Mouse (Mus musculus): Measurements from ENCODE around the gene Nav1.

Gene Nav1

DNA sequence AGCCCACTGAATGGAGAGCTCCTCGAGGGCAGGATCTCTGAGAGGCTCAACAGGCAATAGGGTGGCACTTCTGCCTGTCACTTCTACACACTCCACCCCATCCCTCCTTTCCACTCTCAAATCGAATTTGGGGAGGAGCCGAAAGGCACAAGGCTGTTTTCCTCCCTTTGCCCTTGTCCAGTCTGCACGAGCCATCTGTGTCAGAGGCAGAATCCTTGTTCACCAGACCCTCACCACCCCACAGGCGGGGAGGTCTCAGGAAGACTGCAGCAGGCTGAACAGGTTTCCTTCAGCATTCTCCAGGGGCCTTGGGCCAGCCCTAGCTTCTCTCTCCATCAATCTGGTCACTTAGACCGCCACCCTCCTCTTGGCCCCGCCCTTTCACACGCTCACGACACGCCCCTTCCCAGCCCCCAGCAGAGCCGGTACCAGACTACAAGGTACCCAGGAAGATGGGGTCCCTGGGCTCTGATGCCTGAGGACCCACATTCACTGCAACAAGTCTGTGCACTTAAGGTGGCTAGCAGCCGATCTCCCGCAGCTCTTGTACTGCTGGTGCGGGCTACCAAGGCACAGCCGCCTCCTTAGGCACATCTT lies 23.9 kb downstream of the Nav1 start:
- no peak for DNase-seq (ENCODE audit: low read depth)

DNA sequence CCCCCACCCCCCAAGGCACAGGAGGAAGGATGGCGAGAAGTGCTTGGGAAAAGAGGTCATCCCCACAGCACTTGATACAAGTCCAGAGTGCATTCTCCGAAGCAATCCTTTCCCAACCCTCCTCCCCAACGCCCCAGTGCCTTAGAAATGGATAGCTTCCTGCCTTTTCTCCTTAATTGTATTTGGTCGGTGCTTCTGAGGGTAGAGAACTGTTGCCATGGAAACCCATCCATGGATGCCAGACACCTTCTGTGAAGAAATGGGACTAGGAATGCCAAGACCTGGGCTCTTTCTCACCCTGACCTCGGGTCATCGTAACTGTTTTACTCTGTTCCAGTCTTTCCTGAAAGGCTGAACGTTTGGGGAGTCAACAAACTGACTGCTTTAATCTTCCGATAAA lies 26.1 kb downstream of the Nav1 start:
- DNase-seq (ENCODE audit: low read depth) = no peak

DNA sequence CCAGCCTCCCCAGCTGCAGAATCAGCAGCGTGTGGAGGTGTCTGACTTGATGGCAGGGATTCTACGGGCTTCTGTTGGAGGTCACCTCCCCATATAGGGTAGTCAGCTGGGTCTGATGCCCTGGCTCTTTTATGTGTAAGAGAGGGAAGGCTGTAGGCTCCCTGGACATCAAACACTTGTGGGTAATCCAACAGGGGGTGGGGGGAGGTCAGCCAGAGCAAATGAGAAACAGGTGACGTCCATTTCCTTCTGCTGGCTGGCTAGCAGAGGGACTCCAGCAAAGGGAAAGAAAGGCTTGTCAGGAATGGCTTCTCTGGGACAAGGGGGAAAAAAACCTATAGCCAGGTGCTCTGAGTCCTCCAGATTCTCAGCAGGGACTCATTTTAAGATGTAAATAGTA lies 28.0 kb downstream of the Nav1 start:
- DNase-seq (ENCODE audit: low read depth) = no peak

DNA sequence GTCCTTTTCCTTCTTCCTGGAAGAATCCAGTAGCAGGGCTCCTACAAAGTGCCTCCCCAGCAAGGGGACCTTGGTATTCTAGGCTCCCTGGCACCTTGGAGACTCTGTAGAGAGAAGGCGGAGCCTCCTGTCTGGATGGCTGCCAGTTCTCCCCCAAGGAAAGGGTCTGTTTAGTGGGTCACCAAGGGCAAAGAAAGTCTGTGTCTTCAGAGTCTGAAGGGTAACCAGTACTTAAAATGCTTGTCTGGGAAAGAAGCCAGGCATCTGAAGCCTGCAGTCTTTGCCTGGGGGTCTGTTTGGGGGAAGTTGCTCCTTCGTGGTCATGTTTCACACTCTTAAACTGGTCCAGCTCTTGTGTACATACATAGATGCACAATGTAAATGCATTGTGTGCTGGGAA lies 29.3 kb downstream of the Nav1 start:
- no peak for DNase-seq (ENCODE audit: low read depth)

DNA sequence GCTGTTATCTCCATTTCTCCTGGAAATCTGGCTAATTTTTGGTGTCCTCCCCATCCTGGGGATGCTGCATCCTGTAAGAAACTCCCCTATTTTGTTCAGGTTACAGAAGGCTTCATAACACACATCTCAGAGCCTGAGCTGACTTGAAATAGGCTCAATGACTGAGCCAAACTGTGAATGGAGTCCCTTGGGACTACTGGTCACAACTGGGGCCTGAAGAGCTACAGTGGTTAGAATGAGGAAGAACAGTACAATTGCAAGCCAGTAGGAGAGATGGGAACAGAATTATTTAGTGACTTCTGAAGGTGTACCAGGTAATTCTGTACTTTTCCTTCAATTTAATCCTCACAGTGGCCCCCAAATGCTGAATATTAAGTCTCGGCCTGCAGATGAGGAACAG lies 31.7 kb downstream of the Nav1 start:
- no peak for DNase-seq (ENCODE audit: low read depth)

DNA sequence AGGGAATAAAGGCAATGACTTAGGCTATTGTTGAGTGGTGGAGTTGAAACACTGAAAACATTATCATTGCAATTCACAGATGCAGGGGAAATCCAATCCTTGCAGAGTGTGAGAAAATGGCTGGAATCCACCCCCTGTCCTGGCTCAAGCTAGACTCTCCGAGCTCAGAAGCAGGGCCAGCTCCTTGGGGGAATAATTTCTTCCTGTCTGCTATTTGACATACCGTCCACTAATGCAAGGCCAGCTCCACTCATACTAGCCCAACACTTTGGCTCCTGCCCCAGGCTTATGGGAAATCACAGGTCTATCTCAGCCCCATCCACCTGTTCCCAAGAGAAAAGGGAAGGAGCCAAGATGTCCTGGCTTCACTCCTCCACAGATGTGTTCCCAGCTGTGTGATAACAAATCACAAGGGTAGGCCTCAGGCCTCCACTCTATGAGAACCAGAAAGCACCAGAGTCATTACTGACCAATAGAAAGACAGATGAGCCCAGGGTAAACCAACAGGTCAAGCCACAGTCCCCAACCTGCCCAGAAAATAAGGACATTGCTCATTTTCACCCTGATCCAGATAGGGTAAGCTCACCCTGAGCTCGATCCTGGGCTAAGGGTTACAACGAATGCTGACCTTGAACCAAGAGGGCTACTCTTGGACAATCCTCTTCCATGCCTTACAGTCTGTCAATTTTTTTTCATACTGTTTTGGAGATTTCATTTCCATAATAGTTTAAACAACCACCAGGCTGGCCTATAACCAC lies 32.5 kb downstream of the Nav1 start:
- DNase-seq (ENCODE audit: low read depth) = no peak

DNA sequence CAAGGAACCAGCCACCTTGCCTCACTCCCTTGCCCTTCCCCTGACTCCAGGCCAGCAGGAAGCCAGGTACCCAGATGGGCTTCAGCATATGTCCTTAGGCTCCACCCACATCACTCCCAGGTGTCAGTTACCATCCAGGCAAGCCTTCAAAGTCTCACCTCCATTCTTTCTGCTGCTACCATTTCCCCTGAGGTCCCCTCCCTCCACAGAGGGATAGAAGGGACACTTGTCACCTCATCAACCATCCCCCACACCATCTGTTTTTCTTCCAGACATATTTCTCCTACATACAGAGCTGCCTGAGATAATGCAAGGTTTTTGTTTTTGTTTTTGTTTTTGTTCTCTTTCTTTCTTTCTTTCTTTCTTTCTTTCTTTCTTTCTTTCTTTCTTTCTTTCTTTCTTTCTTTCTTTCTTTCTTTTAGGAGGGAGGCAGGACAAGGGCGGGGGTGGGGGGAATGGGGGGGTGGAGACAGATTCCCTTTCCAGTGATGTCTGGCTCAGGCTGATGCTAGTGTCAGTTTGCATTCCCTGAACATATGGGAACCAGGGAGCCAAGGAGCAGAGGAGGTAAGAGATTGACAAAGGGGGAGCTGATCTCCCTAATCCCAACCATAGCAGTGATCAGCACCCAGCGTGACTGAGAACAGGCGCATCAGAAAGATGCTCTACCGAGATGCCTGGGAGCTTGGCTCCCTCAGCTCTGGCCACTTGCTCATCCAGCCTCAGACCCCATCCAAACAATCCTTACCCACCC lies 34.8 kb downstream of the Nav1 start:
- DNase-seq (ENCODE audit: low read depth) = no peak

DNA sequence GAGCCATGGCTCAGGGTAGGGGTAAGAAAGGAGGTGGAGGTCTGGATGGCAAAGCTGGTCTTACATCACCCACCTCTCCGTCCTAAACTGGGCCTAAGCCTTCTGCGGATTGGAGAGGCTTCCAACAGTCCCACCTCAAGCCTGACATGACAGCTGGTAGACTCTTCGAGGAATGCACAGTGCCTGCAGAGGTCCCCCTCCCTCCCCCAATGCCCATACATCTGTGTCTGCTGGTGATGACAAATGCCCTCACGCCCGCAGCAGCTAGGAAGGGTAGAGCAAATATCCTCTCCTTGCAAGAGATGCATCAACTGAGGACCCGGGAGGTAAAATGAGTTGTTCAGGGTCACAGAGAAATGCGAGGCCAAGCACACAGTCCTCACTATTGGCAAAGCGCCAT lies 39.0 kb downstream of the Nav1 start:
- no peak for DNase-seq (ENCODE audit: low read depth)

DNA sequence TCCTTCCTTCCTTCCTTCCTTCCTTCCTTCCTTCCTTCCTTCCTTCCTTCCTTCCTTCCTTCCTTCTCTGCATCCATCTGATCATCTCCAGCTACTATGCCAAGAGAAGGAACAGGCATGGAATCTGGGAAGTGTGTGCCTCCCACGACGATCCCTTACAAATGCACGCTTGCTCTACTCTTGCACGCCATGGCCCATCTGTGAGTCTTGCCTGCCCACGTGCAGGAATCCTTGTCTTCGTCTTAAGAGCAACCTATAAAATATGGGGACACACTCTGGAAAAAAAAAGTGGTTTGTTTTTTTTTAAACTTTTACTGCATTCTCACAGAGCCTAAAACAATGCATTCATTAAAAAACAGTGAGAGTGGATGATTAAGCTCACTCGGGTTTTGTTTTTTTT lies 40.5 kb downstream of the Nav1 start:
- no peak for DNase-seq (ENCODE audit: low read depth)

DNA sequence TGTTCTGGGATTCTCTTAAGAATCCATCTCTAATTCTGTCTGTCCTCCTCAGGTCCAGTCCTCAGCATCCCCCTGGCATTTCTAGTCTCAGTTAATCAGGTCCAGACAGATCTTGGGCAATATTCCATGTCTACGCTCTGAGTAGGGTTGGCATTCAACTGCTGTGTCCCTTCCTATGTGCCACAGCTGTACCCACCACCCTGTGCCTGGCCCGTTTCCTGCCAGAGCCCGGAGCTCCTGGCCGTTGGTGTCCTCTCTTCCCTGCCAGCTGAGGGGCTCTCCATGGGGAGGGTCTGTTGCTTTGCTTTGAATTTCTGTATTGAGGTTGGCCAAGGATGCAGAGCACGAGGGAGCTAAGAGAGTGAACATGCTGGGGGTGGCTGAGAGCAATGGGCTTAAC lies 41.3 kb downstream of the Nav1 start:
- DNase-seq (ENCODE audit: low read depth) = no peak

- DNase-seq (ENCODE audit: low read depth) = no peak
Observed at GRCm38 (mm10) chr1:135564660-135565519, 42.2 kb downstream of the Nav1 start.

DNA sequence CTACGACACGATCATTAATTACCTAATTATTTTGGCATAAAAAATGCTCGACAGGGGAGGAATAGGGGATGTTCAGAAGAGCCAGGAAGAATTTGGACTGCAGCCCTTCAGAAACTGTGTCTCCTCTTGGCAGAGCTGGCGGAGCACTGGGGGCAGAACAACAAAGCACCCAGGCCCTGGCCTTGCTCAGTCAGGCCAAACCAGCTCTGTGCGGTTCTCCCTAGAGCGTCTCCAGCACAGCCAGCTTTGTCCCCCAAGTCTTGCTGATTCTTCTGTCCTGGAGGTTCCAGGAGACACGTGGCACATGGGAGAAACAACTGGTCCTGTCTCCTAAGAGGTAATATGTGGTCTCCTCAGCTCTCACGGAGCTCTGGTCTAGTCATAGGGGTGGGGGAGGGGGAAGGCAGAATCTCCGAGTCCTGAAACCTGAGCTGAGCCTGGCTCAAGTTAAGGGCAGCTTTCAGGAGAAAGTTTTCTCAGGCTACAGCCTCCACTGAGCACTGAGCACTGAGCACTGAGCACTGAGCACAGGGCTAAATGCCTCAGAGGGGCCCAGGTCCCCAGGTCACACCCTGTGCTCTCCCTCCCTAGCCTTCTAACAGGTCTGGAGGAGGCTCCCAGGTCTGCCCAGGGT lies 43.2 kb downstream of the Nav1 start:
- no peak for DNase-seq (ENCODE audit: low read depth)

DNA sequence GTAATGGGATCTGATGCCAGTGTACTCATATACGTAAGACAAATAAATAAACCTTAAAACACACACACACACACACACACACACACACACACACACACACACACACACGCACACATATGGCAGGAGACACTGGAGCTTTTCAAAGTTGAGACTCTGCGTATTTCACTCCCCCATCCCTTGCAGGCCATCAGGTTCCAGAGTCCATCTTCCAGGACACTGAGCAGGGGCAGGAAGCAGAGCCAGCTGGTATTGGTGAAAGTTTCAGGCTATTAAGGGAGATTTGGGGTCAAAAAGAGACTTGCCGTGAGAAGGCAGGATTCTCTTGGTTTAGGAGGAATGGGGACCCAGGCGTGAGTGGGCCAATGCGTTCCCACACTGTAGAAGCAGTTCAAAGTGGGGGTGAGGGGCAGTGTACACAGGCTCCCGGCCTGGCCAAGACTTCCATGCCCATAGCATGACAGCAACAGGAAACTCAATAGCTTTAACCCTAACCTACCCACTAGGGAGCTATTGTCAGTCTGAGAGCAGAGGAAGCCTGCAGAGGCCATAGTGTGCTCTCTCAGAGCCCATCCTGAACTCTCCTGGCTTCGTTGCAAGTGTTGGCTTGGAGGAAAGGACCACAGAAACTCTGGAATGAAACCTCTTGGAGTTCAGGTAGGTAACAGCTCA lies 44.0 kb downstream of the Nav1 start:
- no peak for DNase-seq (ENCODE audit: low read depth)

DNA sequence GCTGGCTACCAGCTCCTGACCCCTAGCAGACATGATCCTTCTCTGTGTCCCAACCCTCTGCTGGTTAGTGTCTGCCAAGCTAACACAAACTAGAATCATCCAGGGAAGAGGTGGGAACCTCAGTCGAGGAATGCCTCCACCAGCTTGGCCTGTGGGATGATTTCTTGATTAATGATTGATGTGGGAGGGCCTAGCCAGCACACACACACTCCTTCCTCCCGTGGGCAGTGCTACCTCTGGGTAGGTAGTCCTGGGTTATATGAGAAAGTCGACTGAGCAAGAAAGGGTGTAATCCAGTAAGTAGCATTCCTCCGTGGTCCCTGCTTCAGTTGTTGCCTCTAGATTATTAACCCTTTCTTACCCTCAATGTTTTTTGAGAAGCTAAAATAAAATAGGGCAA lies 45.0 kb downstream of the Nav1 start:
- no peak for DNase-seq (ENCODE audit: low read depth)

GRCm38 (mm10) chr1:135561282-135561681 lies 45.8 kb downstream of the Nav1 start:
- DNase-seq (ENCODE audit: low read depth) = no peak

DNA sequence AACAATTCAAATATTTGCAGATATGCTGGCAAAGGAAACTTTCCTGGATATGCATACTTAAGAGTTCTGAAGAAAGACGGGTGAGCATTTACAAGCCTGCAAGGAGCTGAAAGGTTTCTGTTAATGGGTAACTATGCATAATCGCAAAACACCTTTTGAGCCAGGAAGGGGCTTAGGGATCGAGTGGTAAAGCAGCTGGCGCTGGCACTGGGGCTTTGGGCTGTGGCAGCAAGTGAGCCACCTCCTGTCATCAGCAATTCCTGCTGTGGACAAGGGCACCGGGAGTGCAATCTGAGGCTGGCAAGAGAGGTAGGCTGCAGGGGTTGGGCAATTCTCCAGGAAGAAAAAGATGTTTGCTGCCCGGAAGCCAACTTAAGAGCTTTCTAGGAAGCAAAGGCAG lies 49.1 kb downstream of the Nav1 start:
- no peak for DNase-seq (ENCODE audit: low read depth)

GRCm38 (mm10) chr1:135555885-135556284 lies 51.2 kb downstream of the Nav1 start:
- DNase-seq (ENCODE audit: low read depth) = no peak

- DNase-seq (ENCODE audit: low read depth) = no peak
Observed at GRCm38 (mm10) chr1:135554632-135555260, 52.3 kb downstream of the Nav1 start.

- DNase-seq (ENCODE audit: low read depth) = no peak
Observed at GRCm38 (mm10) chr1:135553615-135554014, 53.5 kb downstream of the Nav1 start.

DNA sequence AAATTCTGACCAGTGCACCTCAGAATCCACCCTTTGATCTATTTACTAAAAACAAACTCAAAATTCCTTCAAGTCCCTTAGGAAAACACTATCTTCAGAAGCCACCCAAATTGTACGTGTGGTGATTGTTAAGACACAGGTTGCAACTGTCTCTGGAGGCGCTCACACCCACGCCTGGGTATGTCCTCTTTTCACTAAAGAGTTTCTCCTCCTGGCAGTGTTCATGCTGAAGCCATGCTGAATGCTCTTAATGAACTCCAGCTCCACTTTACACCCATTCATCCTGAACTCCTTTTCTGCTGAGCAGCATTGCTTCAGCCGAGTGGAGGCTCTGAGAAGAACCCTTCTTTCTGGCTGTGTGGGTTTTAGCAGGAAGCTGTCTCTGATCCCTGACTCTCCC lies 53.9 kb downstream of the Nav1 start:
- no peak for DNase-seq (ENCODE audit: low read depth)

- DNase-seq (ENCODE audit: low read depth) = no peak
Observed at GRCm38 (mm10) chr1:135550886-135551285, 56.2 kb downstream of the Nav1 start.

All from c-Kit-positive CD71-positive TER-119-negative erythroid progenitor cells, embryonic 14.5 days (primary cell).